23 mouse cellular contexts compared by ENCODE assay signal in genomic region chr2:104740248-104740949, GRCm38 (mm10). TPM values are rescaled to one million over a fixed set of nuclear protein-coding genes. Genes with fewer than 3 reads are reported as not detected.
DNase-seq lines count a peak whose midpoint lies in the region; ATAC-seq and TF ChIP-seq lines count a peak whose summit lies in the region.
"Had no signal": no experiment of that assay in that cellular context is flagged by ENCODE, and none has a peak within 500 bp of the region (broad histone marks: within the 10 kb centered on the region; RNA-seq: fewer than 3 reads in every experiment).

No protein-coding gene starts in this region.

- no peak overlapping the region for H3K27ac ChIP-seq in forebrain, embryonic 15.5 days (replicated peaks)
- H3K27ac ChIP-seq in forebrain, embryonic 16.5 days (ENCODE audit: low read length): no peak overlapping the region
- H3K27ac ChIP-seq in liver, adult 2 months (replicated peaks; ENCODE audit: insufficient read depth, low read depth, low read length): peak overlapping the region; percentile 99
- H3K27ac ChIP-seq in liver, embryonic 12.5 days: no peak overlapping the region
- peak overlapping the region; percentile 23 for H3K27ac ChIP-seq in intestine, embryonic 15.5 days
- H3K27ac ChIP-seq: heart, embryonic 15.5 days; hindbrain, embryonic 10.5 days; neural tube, embryonic 15.5 days had no signal

- no peaks in the 10 kb centered on the region for H3K9me3 ChIP-seq in forebrain, embryonic 15.5 days
- H3K9me3 ChIP-seq in forebrain, embryonic 16.5 days (ENCODE audit: control insufficient read depth, low read length): no peaks in the 10 kb centered on the region
- H3K9me3 ChIP-seq in liver, embryonic 12.5 days (replicated peaks): no peaks in the 10 kb centered on the region
- H3K9me3 ChIP-seq in intestine, embryonic 15.5 days: no peaks in the 10 kb centered on the region
- H3K9me3 ChIP-seq: heart, embryonic 15.5 days; hindbrain, embryonic 10.5 days; neural tube, embryonic 15.5 days had no signal

- DNase-seq in liver, adult 2 months (ENCODE audit: extremely low read depth, low read depth, low spot score): peak; percentile 89
- no peak for DNase-seq in frontal cortex, postnatal 14 days (ENCODE audit: low spot score in 2 of 2)
- DNase-seq: adrenal gland, postnatal 25 days; cerebellum, adult 18-20 months; cerebellum, postnatal 36 days; left cerebral cortex, postnatal 4 days; lung, adult 2 months; lung, postnatal 36 days had no signal

- H3K79me2 ChIP-seq in liver, adult 2 months (ENCODE audit: control insufficient read depth, insufficient read depth, low read length): peaks cover 22% of the 10 kb centered on the region; the same call in 1 of the 2 replicates
- H3K79me2 ChIP-seq in myocyte (ENCODE audit: control insufficient read depth, insufficient read depth): no peaks in the 10 kb centered on the region

- 45% methylated on average over 7 of the region's 7 CpGs for WGBS in forebrain, embryonic 15.5 days
- 43% methylated on average over 7 of the region's 7 CpGs for WGBS in forebrain, embryonic 16.5 days
- 20% methylated on average over 7 of the region's 7 CpGs for WGBS in liver, adult 2 months
- 44% methylated on average over 7 of the region's 7 CpGs for WGBS in liver, embryonic 12.5 days (ENCODE audit: insufficient replicate concordance)
- WGBS in intestine, embryonic 15.5 days: 44% methylated on average over 7 of the region's 7 CpGs

- 0 out of 2 replicates have a peak overlapping the region, but pooled peaks have one; percentile 4 for H3K4me2 ChIP-seq in forebrain, embryonic 15.5 days (replicated peaks)
- no peak overlapping the region for H3K4me2 ChIP-seq in forebrain, embryonic 16.5 days (ENCODE audit: low read length)
- H3K4me2 ChIP-seq in liver, embryonic 12.5 days: no peak overlapping the region
- H3K4me2 ChIP-seq in intestine, embryonic 15.5 days (replicated peaks): peak overlapping the region; percentile 91
- H3K4me2 ChIP-seq in myocyte (ENCODE audit: low read depth): peak overlapping the region; percentile 64
- H3K4me2 ChIP-seq: heart, embryonic 15.5 days; midbrain, embryonic 11.5 days had no signal

- H3K27me3 ChIP-seq in forebrain, embryonic 15.5 days: no peaks in the 10 kb centered on the region
- peaks cover 2% of the 10 kb centered on the region for H3K27me3 ChIP-seq in forebrain, embryonic 16.5 days (replicated peaks; ENCODE audit: control insufficient read depth, insufficient read depth, low read length)
- no peaks in the 10 kb centered on the region for H3K27me3 ChIP-seq in liver, adult 2 months (ENCODE audit: control insufficient read depth, insufficient read depth, low read length)
- H3K27me3 ChIP-seq in liver, embryonic 12.5 days (replicated peaks): peaks cover 50% of the 10 kb centered on the region
- H3K27me3 ChIP-seq in intestine, embryonic 15.5 days (replicated peaks): no peaks in the 10 kb centered on the region
- H3K27me3 ChIP-seq in myocyte (ENCODE audit: control insufficient read depth, insufficient read depth, insufficient read length): no peaks in the 10 kb centered on the region

- peaks cover 27% of the 10 kb centered on the region for H3K4me1 ChIP-seq in forebrain, embryonic 15.5 days
- peaks cover 19% of the 10 kb centered on the region for H3K4me1 ChIP-seq in forebrain, embryonic 16.5 days (replicated peaks; ENCODE audit: control insufficient read depth, insufficient read depth, low read length)
- peaks cover 13% of the 10 kb centered on the region for H3K4me1 ChIP-seq in liver, adult 2 months (ENCODE audit: control insufficient read depth, insufficient read depth, low read length)
- peaks cover 14% of the 10 kb centered on the region; the same call in 1 of the 2 replicates for H3K4me1 ChIP-seq in liver, embryonic 12.5 days
- peaks cover 15% of the 10 kb centered on the region for H3K4me1 ChIP-seq in intestine, embryonic 15.5 days (replicated peaks)

- TF ChIP-seq CTCF in liver, adult 2 months (IDR thresholded peaks at IDR 0.05; ENCODE audit: low read depth, low read length): no peak

- H3K9ac ChIP-seq in forebrain, embryonic 15.5 days (replicated peaks): no peak overlapping the region
- H3K9ac ChIP-seq in forebrain, embryonic 16.5 days (replicated peaks; ENCODE audit: low read depth, low read length): no peak overlapping the region
- peak overlapping the region; percentile 86 for H3K9ac ChIP-seq in liver, adult 2 months (ENCODE audit: low read depth, low read length)
- H3K9ac ChIP-seq in liver, embryonic 12.5 days: no peak overlapping the region
- no peak overlapping the region for H3K9ac ChIP-seq in intestine, embryonic 15.5 days
- H3K9ac ChIP-seq: heart, embryonic 15.5 days; neural tube, embryonic 15.5 days had no signal

- ATAC-seq in forebrain, embryonic 15.5 days (replicated peaks): no peak
- no peak for ATAC-seq in forebrain, embryonic 16.5 days
- no peak for ATAC-seq in liver, embryonic 12.5 days
- peak; percentile 37 for ATAC-seq in intestine, embryonic 15.5 days
- ATAC-seq: inflammation-experienced regulatory T-cells, adult 6 months had no signal

- TF ChIP-seq POLR2A in liver, adult 2 months (IDR thresholded peaks at IDR 0.05; ENCODE audit: extremely low read depth, insufficient read depth, low read length): no peak
- TF ChIP-seq POLR2A in myocyte (IDR thresholded peaks at IDR 0.05; ENCODE audit: insufficient read length, low read depth): no peak

- H3K4me3 ChIP-seq in forebrain, embryonic 15.5 days: no peak overlapping the region
- H3K4me3 ChIP-seq in forebrain, embryonic 16.5 days (replicated peaks; ENCODE audit: low read length): no peak overlapping the region
- H3K4me3 ChIP-seq in liver, adult 2 months (ENCODE audit: insufficient read depth, low read depth, low read length): peak overlapping the region; percentile 96
- no peak overlapping the region for H3K4me3 ChIP-seq in liver, embryonic 12.5 days
- no peak overlapping the region for H3K4me3 ChIP-seq in intestine, embryonic 15.5 days (replicated peaks)
- no peak overlapping the region for H3K4me3 ChIP-seq in myocyte
- H3K4me3 ChIP-seq: erythroblast, embryonic 14.5 days; heart, embryonic 15.5 days; hindbrain, embryonic 10.5 days; neural tube, embryonic 15.5 days had no signal

- no peak overlapping the region for H3ac ChIP-seq in myocyte (ENCODE audit: control insufficient read depth, insufficient read length)

- no peaks in the 10 kb centered on the region for H3K36me3 ChIP-seq in forebrain, embryonic 15.5 days
- H3K36me3 ChIP-seq in forebrain, embryonic 16.5 days (ENCODE audit: control insufficient read depth, insufficient read depth): no peaks in the 10 kb centered on the region
- H3K36me3 ChIP-seq in liver, adult 2 months (ENCODE audit: control insufficient read depth, insufficient read depth, low read length): no peaks in the 10 kb centered on the region
- no peaks in the 10 kb centered on the region for H3K36me3 ChIP-seq in liver, embryonic 12.5 days
- no peaks in the 10 kb centered on the region for H3K36me3 ChIP-seq in intestine, embryonic 15.5 days
- H3K36me3 ChIP-seq in myocyte (ENCODE audit: control insufficient read depth, insufficient read depth): no peaks in the 10 kb centered on the region
- H3K36me3 ChIP-seq: heart, embryonic 15.5 days; hindbrain, embryonic 10.5 days; neural tube, embryonic 15.5 days had no signal

TF ChIP-seq in myocyte, 11 proteins besides CTCF, POLR2A, EP300 and RAD21:
- no peak for TF ChIP-seq MYOG (IDR thresholded peaks at IDR 0.05; ENCODE audit: control insufficient read depth in 1 of 3, insufficient read depth in 1 of 3, insufficient read length in 2 of 3, low read depth in 2 of 3)
- TF ChIP-seq USF1 (IDR thresholded peaks at IDR 0.05; ENCODE audit: low read depth): no peak
- no peak for TF ChIP-seq E2F4 (IDR thresholded peaks at IDR 0.05; ENCODE audit: insufficient read depth)
- TF ChIP-seq MYOD1 (IDR thresholded peaks at IDR 0.05; ENCODE audit: control insufficient read depth in 1 of 3, insufficient read length in 2 of 3, low read depth in 2 of 3): no peak
- TF ChIP-seq SRF (IDR thresholded peaks at IDR 0.05; ENCODE audit: control insufficient read depth, insufficient read length, low read depth): no peak
- no peak for TF ChIP-seq CEBPB (IDR thresholded peaks at IDR 0.05; ENCODE audit: insufficient read depth, poor library complexity, severe bottlenecking)
- TF ChIP-seq REST (IDR thresholded peaks at IDR 0.05; ENCODE audit: insufficient read depth, insufficient read length): no peak
- no peak for TF ChIP-seq MAX (IDR thresholded peaks at IDR 0.05; ENCODE audit: low read depth)
- TF ChIP-seq POLR2AphosphoS2 (IDR thresholded peaks at IDR 0.05; ENCODE audit: insufficient read length, low read depth): no peak
- no peak for TF ChIP-seq TCF12 (IDR thresholded peaks at IDR 0.05; ENCODE audit: insufficient read depth, poor library complexity, severe bottlenecking)

RNA-seq across cellular contexts. Expression of gene Depdc7, which starts 2.3 kb away (rescaled TPM):
- 2.0 and 2.8 TPM in 2 replicates for polyA plus RNA-seq in forebrain, embryonic 15.5 days (2015; fragmentation: Nextera tagmentation; extraction: Ambion mirVana)
- 1.9 and 2.4 TPM in 2 replicates for polyA plus RNA-seq in forebrain, embryonic 16.5 days (2015; fragmentation: Nextera tagmentation; extraction: Ambion mirVana)
- total RNA-seq in liver, adult 2 months (2014; rRNA removed): 50.9 and 53.5 TPM in 2 replicates
- polyA plus RNA-seq in liver, adult 2 months (2012; rRNA removed): 26.4 and 30.0 TPM in 2 replicates
- 9.3 and 10.7 TPM in 2 replicates for polyA plus RNA-seq in liver, embryonic 12.5 days (2016; fragmentation: Nextera tagmentation; extraction: Ambion mirVana)
- polyA plus RNA-seq in intestine, embryonic 15.5 days (2015; fragmentation: Nextera tagmentation; extraction: Ambion mirVana): 32.6 and 36.2 TPM in 2 replicates
- polyA plus RNA-seq in myocyte (2012; fragmentation: generic; extraction: Trizol): 4.3 TPM
- polyA plus RNA-seq: erythroblast, embryonic 14.5 days; inflammation-experienced regulatory T-cells, adult 6 months had no signal

RNA-seq across cellular contexts. Expression of gene Pin1rt1, which starts 24.2 kb away (rescaled TPM):
- 0.24 TPM in 1 of 2 replicates, not detected in the other for polyA plus RNA-seq in forebrain, embryonic 15.5 days (2015; fragmentation: Nextera tagmentation; extraction: Ambion mirVana)
- polyA plus RNA-seq in forebrain, embryonic 16.5 days (2015; fragmentation: Nextera tagmentation; extraction: Ambion mirVana): 0.18 TPM in 1 of 2 replicates, not detected in the other
- not detected in 2 replicates for total RNA-seq in liver, adult 2 months (2014; rRNA removed)
- not detected in 2 replicates for polyA plus RNA-seq in liver, adult 2 months (2012; rRNA removed)
- not detected in 2 replicates for polyA plus RNA-seq in liver, embryonic 12.5 days (2016; fragmentation: Nextera tagmentation; extraction: Ambion mirVana)
- polyA plus RNA-seq in intestine, embryonic 15.5 days (2015; fragmentation: Nextera tagmentation; extraction: Ambion mirVana): 0.14 TPM in 1 of 2 replicates, not detected in the other
- not detected for polyA plus RNA-seq in myocyte (2012; fragmentation: generic; extraction: Trizol)
- total RNA-seq: adrenal gland, postnatal 25 days; ES-E14; layer of hippocampus, adult 8-10 months; left cerebral cortex, adult 18-20 months; left cerebral cortex, postnatal 4 days had no signal
- polyA plus RNA-seq: erythroblast, embryonic 14.5 days; heart, embryonic 15.5 days; hindbrain, embryonic 10.5 days; inflammation-experienced regulatory T-cells, adult 6 months; lung, adult 2 months; midbrain, embryonic 11.5 days; urinary bladder, adult 2 months had no signal

RNA-seq across cellular contexts. Expression of gene Tcp11l1, which starts 28.4 kb away (rescaled TPM):
- polyA plus RNA-seq in forebrain, embryonic 15.5 days (2015; fragmentation: Nextera tagmentation; extraction: Ambion mirVana): 60.4 and 62.3 TPM in 2 replicates
- polyA plus RNA-seq in forebrain, embryonic 16.5 days (2015; fragmentation: Nextera tagmentation; extraction: Ambion mirVana): 51.0 and 54.0 TPM in 2 replicates
- total RNA-seq in liver, adult 2 months (2014; rRNA removed): 4.1 and 5.3 TPM in 2 replicates
- polyA plus RNA-seq in liver, adult 2 months (2012; rRNA removed): 3.1 and 3.5 TPM in 2 replicates
- 11.0 and 12.2 TPM in 2 replicates for polyA plus RNA-seq in liver, embryonic 12.5 days (2016; fragmentation: Nextera tagmentation; extraction: Ambion mirVana)
- 31.2 and 34.5 TPM in 2 replicates for polyA plus RNA-seq in intestine, embryonic 15.5 days (2015; fragmentation: Nextera tagmentation; extraction: Ambion mirVana)
- 7.8 TPM for polyA plus RNA-seq in myocyte (2012; fragmentation: generic; extraction: Trizol)

Comparison
In these comparisons a context has a peak if more than half of its experiments do, and no peak if none do; other contexts are left out.
1. H3K27ac ChIP-seq: peak in liver, adult 2 months (single experiment) and intestine, embryonic 15.5 days (single experiment); none in forebrain, embryonic 15.5 days (single experiment), forebrain, embryonic 16.5 days (single experiment) and liver, embryonic 12.5 days (single experiment).
2. H3K4me2 ChIP-seq: peak in forebrain, embryonic 15.5 days (single experiment), intestine, embryonic 15.5 days (single experiment) and myocyte (single experiment); none in forebrain, embryonic 16.5 days (single experiment) and liver, embryonic 12.5 days (single experiment).